Mouse (Mus musculus) T-helper 2 cell (primary cell): ENCODE results near the gene Pde3b.
"Not testable (repeated sequence)": the region's sequence is repeated elsewhere in the genome, so short reads cannot be mapped to it uniquely, and the experiment has no call there.

Source experiments
- in situ Hi-C: fragments of 300-600 bp; cut with MboI, MseI; formaldehyde crosslinking; loops from one replicate; pipeline ENCODE4 v1.15.1; 2025; ENCODE audit warnings: high pct_unique_total_duplicates

Pde3b gene

DNA sequence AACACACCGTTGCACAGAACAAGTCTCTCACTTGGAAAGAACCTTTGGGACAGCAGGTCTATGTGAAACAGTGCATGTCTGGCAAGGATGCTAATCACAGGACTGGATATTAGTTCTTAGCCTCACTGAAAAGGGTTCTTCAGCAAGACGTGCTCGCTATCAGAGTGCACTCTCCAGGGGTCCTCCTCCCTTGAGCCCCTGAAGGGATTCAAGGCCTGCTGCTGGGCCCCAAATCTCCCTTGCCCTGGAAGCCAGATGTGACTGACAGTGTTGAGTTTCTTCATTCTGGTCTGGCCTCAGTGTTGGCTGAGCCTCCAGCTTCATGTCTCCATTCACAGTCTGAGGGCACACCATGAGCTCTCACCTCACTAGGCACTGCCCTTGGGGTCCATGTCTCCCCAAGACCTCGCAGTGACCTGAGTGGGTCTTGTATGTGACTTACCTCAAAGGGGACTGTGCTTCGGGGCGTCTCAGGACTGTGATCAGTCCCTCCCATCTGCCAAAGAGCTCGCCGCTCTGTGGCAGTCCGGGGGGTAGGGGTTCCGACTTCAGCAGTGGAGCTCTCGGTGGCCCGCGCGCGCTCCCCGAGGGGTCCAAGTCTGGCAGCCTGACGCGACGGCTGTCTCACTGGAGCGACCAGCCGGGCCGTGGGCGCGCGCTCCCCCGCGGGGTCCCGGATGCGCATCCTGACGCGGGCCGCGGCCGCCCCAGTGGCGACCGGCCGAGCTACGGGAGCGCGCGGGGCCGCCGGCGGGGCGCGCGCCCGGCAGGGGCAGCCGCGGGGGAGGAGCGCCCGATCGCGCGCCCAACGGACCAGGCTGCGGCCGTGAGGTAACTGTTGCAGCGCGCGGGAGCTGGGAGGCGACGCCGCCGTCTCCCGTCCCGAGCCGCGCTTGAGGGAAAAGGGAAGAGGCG is at the start of gene Pde3b:
Gene Pde3b, plus strand, starts transcription at position 861 of the 915 bp plus-strand sequence.
- in situ Hi-C loops: no loop called here

DNA sequence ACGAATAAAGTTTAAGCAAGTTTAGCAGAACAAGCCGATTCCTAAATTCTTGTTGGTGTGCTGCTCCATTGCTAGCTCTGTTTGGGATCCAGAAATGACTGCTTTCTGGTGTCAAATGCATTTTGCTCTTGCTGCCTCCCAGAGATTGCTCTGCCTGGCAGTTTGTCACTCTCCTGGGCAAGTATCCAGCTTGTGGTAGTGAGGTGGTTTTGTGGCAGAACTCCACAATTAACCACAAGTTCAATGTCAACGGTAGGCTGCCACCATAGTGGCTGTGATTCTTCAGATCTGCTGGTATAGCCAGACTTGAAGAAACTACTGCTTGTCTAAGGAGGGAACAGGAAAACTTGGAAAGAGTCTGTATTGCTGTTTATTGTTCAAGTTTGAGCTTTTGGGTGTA is 13.0 kb upstream of the Pde3b start:
- in situ Hi-C loops: no loop called here

GRCm38 (mm10) chr7:114415336-114416020 is 397 bp downstream of the Pde3b start:
- in situ Hi-C loops: no loop called here

DNA sequence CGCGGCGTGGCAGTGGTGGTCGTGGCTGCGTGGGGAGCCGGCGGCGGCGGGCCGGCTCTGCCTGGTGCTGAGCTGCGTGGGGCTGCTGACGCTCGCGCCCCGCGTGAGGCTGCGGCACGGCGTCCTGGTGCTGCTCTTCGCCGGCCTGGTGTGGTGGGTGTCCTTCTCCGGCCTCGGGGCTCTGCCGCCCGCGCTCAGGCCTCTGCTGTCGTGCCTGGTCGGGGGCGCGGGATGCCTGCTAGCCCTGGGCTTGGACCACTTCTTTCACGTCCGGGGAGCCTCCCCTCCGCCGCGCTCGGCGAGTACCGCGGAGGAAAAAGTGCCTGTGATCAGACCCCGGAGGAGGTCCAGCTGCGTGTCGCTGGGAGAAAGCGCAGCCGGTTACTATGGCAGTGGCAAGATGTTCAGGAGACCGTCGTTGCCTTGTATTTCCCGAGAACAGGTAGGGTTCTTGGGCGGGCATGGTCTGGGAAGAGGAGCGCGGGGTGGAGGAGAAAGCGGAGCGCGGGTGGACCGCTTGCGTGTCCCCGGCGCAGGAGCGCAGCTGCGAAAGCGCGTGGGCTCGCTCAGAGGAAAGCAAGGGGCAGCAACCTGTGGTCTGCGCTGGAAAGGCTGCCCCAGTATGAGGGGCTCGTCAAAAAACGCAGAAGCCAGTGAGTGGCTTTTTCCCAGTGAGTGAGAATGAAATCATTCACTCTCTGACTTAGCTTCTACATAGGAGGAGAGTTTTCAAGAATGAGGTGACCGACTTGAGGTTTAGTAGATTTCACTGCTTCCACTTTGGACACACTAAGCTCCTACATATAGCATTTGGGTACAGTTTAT is 1.2 kb downstream of the Pde3b start:
- in situ Hi-C loops: no loop called here

DNA sequence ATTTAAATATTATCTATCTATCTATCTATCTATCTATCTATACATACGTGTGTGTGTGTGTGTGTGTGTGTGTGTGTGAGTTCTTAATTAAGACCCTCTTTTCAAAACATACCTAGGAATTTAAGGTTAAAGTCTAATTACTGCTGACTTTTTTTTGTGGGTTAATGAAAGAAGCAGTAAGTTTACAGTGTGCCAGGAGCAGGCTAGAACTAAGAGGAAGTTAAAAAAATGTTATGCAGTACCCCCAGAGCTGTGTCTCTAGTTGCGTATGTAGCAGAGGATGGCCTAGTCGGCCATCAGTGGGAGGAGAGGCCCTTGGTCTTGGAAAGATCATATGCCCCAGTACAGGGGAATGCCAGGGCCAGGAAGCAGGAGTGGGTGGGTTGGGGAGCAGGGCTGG is 4.2 kb downstream of the Pde3b start:
- in situ Hi-C loops: not testable (repeated sequence)

- in situ Hi-C loops: no loop called here
Observed at GRCm38 (mm10) chr7:114420918-114421317, 5.8 kb downstream of the Pde3b start.

DNA sequence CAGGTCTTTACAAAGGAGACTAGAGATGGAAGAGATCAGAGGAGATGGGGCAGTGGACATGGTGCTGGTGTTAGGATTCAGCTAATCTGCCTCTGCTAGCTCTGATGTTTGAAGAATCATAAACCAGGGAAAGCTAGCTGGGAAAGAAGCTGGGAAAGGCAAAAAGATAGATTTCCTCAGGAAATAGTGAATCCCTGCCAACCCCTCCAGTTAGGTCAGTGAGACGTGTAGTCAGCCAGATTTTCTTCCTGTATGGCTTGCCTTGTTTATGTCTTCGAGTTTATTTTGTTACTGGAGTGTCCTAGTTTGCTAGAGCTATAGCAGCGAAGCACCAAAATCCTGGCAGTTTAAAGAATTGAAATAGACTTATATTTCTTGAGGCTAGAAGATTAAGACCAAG is 7.1 kb downstream of the Pde3b start:
- in situ Hi-C loops: no loop called here

- in situ Hi-C loops: loop anchor here (5.0 kb wide), 1 partner anchor 38 kb away; no protein-coding TSS in a partner anchor
Observed at GRCm38 (mm10) chr7:114429768-114430167, 14.7 kb downstream of the Pde3b start.

DNA sequence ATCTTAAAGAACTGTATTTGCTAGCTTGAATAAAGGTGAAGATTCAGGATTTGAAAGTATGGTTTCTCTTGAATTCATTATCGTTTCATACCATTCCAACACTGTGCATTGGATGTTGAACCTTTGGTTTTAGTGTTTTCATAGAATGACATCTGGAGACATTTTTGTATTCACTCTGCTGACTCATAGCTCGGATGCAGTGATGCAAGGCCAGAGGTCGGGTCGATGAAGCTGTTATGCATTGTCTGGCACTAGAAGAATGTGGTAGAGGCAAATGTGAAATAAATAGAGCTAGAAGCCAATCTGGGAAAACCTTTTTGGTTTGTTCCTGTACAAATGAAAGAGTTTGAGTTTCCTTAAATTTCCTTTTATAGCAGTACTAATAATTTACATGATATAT is 16.9 kb downstream of the Pde3b start:
- in situ Hi-C loops: no loop called here

DNA sequence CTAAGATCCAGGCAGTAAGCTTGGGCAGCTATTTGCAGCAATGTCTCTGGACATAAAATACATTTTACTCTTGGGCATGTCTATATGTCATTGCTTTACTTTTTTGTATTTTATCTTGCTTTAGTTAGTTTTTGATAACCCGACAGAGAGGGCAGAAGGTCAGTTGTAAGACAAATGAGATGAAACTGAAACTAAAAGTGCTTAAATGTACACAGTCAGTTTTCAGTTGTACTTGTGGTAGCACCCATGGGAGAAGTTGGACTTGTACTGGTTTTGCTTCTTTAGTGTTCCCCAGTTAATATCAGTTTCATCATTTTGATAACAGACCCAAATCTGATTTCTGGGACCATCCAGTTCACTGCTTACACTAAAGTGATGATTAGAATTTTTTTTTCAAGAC is 24.6 kb downstream of the Pde3b start:
- in situ Hi-C loops: no loop called here

DNA sequence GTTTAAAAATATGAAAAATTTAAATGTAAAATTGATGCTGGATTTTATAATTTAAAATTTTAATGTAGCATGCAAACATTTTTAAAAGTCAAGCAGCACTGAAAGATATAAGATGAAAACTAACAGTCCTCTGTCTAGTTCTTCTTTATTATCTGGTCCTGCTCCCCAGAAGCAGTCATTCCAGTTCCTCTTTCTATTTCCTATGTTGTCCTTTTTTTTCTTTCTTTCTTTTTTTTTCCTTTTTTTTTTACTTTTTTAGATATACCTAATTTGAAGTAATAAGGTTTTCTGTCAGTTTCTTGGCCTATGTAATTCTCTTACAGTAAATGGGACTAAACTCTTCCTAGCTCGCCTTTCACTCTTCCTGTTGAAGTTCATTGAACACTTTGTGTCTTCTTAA is 25.4 kb downstream of the Pde3b start:
- in situ Hi-C loops: no loop called here

DNA sequence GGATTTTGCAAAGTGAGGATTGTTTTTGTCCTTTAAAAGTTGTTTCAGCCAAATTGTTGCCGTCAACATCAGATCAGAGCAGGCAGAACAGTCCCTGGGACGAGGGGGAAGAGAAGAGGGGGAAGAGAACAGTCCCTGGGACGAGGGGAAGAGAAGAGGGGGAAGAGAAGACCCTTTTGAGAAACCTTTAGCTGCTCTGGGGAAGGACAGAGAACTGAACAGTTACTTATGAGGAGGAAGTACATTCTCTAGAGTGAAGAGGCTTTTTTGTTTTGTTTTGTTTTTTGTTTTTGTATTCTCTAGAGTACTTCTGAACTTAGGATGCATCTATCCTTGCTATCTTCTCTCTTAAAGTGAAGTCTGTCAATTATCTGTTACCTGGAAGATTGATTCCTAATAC is 37.8 kb downstream of the Pde3b start:
- in situ Hi-C loops: loop anchor here (25.0 kb wide), 1 partner anchor 366 kb away; no protein-coding TSS in a partner anchor

DNA sequence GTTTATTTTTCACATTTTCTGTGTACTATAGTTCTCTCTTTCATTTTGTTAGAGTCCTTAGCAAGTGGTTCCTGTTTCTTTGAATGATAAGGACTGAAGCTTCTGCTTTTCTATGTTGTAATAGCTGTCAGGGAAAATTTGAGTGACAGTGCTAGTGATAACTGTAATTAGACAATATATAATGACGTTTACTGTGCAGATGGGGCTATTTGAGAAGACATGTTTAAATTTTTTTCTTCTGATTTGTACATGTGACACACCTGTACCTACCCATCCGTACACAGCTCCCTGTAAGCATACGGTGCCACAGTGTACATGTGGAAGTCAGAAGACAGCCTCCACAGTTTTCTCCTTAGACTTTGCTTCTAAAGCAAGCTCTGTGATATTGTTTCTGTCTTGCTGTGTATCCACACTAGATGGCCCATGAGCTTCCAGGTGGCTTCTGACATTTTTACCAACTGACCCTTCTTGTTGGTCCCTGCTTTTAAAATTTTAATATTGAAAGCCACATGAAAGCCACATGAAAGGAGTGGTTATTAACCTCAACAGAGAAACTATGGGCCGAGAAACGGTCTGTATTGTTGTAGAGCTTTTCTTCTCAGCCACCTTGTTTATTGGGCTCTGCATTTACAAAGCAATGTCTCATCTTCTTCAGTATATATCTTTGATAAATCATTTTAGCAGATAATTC is 38.4 kb downstream of the Pde3b start:
- in situ Hi-C loops: loop anchor here (25.0 kb wide), 1 partner anchor 366 kb away; no protein-coding TSS in a partner anchor

- in situ Hi-C loops: loop anchor here (25.0 kb wide), 1 partner anchor 368 kb away; no protein-coding TSS in a partner anchor
Observed at GRCm38 (mm10) chr7:114454858-114455257, 39.8 kb downstream of the Pde3b start.

DNA sequence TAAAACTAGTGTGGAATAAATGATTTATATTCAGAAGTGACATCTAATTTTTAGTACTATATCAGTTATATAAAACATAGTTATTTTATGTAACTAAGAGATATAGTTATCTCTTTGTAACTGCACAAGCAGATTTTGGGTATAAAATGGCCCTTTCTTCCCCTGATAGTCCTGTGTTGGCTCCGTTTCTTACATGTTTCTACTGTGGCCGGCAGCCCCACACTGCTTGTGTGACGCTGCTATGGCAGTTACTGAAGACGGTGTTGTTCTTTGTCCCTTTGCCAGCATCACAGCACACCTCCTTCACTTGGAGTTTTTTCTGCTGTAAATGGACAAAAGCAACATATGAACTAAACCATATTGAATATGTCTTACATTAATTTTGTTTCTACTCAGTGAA is 41.8 kb downstream of the Pde3b start:
- in situ Hi-C loops: loop anchor here (25.0 kb wide), 1 partner anchor 370 kb away; no protein-coding TSS in a partner anchor

DNA sequence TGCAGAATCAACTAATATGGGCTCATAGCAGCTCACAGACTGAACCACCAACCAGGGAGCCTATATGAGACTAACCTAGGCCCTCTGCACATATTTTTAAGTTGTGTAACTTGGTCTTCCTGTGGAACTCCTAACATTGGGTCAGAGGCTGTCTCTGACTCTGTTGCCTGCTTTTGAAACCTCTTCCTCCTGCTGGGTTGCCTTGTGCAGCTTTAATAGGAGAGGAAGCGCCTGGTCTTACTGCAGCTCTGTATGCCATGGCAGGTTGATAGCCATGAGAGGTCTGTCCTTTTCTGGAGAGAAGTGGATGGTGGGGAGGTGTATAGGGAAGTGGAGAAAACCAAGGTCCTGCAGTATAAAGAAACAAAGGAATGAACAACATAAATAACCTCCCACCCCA is 44.8 kb downstream of the Pde3b start:
- in situ Hi-C loops: loop anchor here (25.0 kb wide), 1 partner anchor 373 kb away; no protein-coding TSS in a partner anchor

- in situ Hi-C loops: loop anchor here (25.0 kb wide), 1 partner anchor 374 kb away; no protein-coding TSS in a partner anchor
Observed at GRCm38 (mm10) chr7:114461727-114462126, 46.6 kb downstream of the Pde3b start.

DNA sequence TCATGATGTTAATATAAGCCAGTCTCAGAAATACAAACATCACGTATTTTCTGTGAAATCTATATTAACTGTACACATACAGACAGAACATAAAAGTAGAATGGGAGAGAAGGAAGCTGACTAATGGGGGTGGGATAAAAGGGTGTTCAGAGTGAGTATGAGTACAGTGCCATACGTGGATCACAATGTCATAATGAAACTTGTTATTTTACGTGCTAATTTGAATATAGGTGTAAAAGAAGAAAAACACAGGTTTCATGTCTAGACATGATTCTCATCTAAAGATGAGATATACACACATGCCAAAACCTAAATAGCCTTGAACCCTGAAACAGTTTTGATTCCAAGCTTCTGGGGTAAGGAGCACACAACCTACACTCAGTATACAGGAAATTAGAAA is 51.3 kb downstream of the Pde3b start:
- in situ Hi-C loops: loop anchor here (5.0 to 25.0 kb wide), 2 partner anchors 39 to 379 kb away; no protein-coding TSS in a partner anchor

- in situ Hi-C loops: loop anchor here (10.0 to 25.0 kb wide), 2 partner anchors 385 to 1178 kb away; no protein-coding TSS in a partner anchor
Observed at GRCm38 (mm10) chr7:114472471-114472870, 57.4 kb downstream of the Pde3b start.

DNA sequence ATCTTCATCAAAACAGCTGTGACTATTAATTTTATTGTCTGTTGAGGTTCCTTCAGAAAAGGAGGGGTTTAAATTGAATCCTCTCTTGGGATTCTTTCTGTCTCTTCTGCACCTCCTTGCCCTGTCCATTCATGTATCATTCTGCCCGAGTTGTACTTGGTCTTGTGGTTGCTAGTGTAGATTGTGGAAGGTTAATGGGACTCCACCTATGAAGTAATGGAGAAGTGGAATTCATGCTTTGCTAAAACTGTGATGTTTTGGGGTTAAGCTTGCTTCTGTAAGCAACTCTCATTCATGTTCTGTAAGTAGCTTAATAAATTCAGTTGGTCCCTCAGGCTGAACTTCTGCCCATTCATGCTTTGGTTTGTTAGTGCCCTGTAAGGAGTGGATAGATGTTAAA is 59.8 kb downstream of the Pde3b start:
- in situ Hi-C loops: loop anchor here (10.0 to 25.0 kb wide), 2 partner anchors 388 to 1180 kb away; no protein-coding TSS in a partner anchor

DNA sequence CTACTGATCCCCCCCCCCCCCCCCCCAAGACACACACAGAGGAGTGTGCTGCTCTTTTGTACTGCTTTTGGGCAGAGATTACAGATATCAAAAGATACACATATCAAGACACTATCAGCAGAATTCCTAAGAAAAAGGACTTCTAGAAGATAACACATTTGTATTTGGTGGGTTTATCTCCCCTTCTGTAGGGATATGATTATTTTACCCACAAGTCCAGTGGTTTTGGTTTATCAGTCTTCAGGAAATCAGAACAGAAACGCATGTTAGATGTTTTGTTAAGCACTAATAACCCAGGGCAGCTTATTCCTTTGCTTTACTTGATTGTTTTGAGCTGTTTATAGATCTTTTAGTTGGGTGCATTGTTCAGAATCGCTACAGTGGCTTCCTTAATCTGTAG is 62.8 kb downstream of the Pde3b start:
- in situ Hi-C loops: loop anchor here (10.0 kb wide), 1 partner anchor 1183 kb away; no protein-coding TSS in a partner anchor
